Mouse (Mus musculus) forebrain, embryonic 13.5 days (tissue): ENCODE measurements around the gene Hpse2. TPM values are rescaled to one million over a fixed set of nuclear protein-coding genes. Genes with fewer than 3 reads are reported as not detected.
A peak's percentile ranks its signal among the peaks of the same experiment; 100 is the strongest.

Source experiments
- ATAC-seq: fragments of 200-750 bp; cut with Nextera tagmentation; 2 replicates; pipeline ENCODE4 v1.8.0; 2017
- H3K27ac ChIP-seq: fragments of 300-500 bp; sonication (generic); 2 replicates; pipeline ENCODE4 v1.5.1; 2015; ENCODE audit warnings: inconsistent platforms, mild to moderate bottlenecking, moderate library complexity
- H3K27me3 ChIP-seq: fragments of 300-500 bp; sonication (generic); 2 replicates; pipeline ENCODE4 v1.6.1; 2015; ENCODE audit warnings: mild to moderate bottlenecking, inconsistent platforms
- H3K36me3 ChIP-seq: fragments of 300-500 bp; sonication (generic); 2 replicates; pipeline ENCODE4 v1.6.1; 2015; ENCODE audit warnings: mild to moderate bottlenecking, inconsistent platforms; ENCODE audit not compliant: poor library complexity, severe bottlenecking
- H3K4me1 ChIP-seq: fragments of 300-500 bp; sonication (generic); 2 replicates; pipeline ENCODE4 v1.6.1; 2015; ENCODE audit warnings: inconsistent platforms
- H3K4me2 ChIP-seq: fragments of 300-500 bp; sonication (generic); 2 replicates; pipeline ENCODE4 v1.6.1; 2015; ENCODE audit warnings: inconsistent platforms, mild to moderate bottlenecking, moderate library complexity
- H3K4me3 ChIP-seq: fragments of 300-500 bp; sonication (generic); 2 replicates; pipeline ENCODE4 v1.5.1; 2015; ENCODE audit warnings: mild to moderate bottlenecking, inconsistent platforms
- H3K9ac ChIP-seq: fragments of 300-500 bp; sonication (generic); 2 replicates; pipeline ENCODE4 v1.6.1; 2015; ENCODE audit warnings: mild to moderate bottlenecking, inconsistent platforms
- H3K9me3 ChIP-seq: fragments of 300-500 bp; sonication (generic); replicated peaks from 2 replicates; pipeline ENCODE4 v1.6.1; 2016; ENCODE audit warnings: inconsistent platforms
- WGBS: fragments of 180-500 bp; shearing (Covaris S2); methylation state at CpG from one replicate; pipeline ENCODE4 v1.1.7; 2015; 5-methylcytosine and 5-hydroxymethylcytosine counted together
- polyA plus RNA-seq: library from polyadenylated mRNA; unstranded; fragments of >200 nt; fragmentation: Nextera tagmentation; extraction: Ambion mirVana; gene quantifications from 2 replicates; pipeline ENCODE4 v1.2.1, GENCODE M21; 2015

The Hpse2 gene
- polyA plus RNA-seq, 1 experiment from 2014 or later: not detected

GRCm38 (mm10) chr19:42753141-42753917 lies 634.8 kb downstream of the Hpse2 start:
- no peak overlapping the region; the same call in 1 of the 2 replicates for H3K27ac ChIP-seq

GRCm38 (mm10) chr19:42752363-42752931 lies 635.7 kb downstream of the Hpse2 start, which contains the start of gene Pyroxd2:
TSS of gene Pyroxd2 (minus strand) at chr19:42752775.
- peak within 1 kb of the TSS; percentile 59; the same call in 1 of the 2 replicates for H3K27ac ChIP-seq
- WGBS: 3% methylated on average over 22 of the region's 22 CpGs
- peak within 1 kb of the TSS; percentile 64 for H3K4me2 ChIP-seq
- H3K27me3 ChIP-seq: no peaks in the 10 kb centered on the region
- peak within 1 kb of the TSS; percentile 36 for H3K4me3 ChIP-seq
- ATAC-seq: peak; percentile 90
- 0 out of 2 replicates have a peak, but pooled peaks cover 1% of the 10 kb centered on the region for H3K36me3 ChIP-seq
- H3K9ac ChIP-seq: peak within 1 kb of the TSS; percentile 64
- no peaks in the 10 kb centered on the region for H3K9me3 ChIP-seq
- peaks cover 30% of the 10 kb centered on the region for H3K4me1 ChIP-seq

More at GRCm38 (mm10) chr19:42753141-42753917, 634.8 kb downstream of the Hpse2 start:
- Histone ChIP-seq H3K9ac (no peak overlapping the region), H3K4me1 (peaks cover 30% of the 10 kb centered on the region), H3K4me2 (peak overlapping the region; percentile 64), H3K27me3 (no peaks in the 10 kb centered on the region), H3K4me3 (no peak overlapping the region), H3K36me3 (0 out of 2 replicates have a peak, but pooled peaks cover 3% of the 10 kb centered on the region), H3K9me3 (no peaks in the 10 kb centered on the region)
- 29% methylated on average over 11 of the region's 11 CpGs for WGBS
- peak; percentile 16 for ATAC-seq

DNA sequence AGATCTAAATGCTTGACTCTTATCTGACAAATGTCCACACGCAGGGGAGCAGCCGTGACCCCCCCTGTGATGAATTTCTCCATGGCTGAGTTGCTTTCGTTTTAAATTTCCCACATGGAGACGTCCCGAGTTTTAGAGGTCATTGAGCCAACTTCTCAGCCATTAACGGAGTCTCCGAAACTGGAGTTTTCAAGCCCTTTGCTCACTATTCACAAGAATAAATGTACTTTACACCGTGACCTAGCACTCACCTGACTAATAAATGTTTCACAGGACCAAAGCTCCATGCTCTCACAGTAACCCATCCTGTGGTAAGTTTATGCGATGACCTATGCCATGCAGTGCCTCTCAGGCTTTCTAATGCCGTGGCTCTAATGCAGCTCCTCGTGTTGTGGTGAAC lies 638.0 kb downstream of the Hpse2 start:
- peaks cover 25% of the 10 kb centered on the region for H3K4me1 ChIP-seq
- ATAC-seq: no peak
- H3K9ac ChIP-seq: no peak overlapping the region
- no peak overlapping the region for H3K4me2 ChIP-seq
- no peaks in the 10 kb centered on the region for H3K36me3 ChIP-seq
- no peaks in the 10 kb centered on the region for H3K27me3 ChIP-seq
- H3K27ac ChIP-seq: no peak overlapping the region
- 87% methylated on average over 11 of the region's 11 CpGs for WGBS
- no peaks in the 10 kb centered on the region for H3K9me3 ChIP-seq
- H3K4me3 ChIP-seq: no peak overlapping the region

DNA sequence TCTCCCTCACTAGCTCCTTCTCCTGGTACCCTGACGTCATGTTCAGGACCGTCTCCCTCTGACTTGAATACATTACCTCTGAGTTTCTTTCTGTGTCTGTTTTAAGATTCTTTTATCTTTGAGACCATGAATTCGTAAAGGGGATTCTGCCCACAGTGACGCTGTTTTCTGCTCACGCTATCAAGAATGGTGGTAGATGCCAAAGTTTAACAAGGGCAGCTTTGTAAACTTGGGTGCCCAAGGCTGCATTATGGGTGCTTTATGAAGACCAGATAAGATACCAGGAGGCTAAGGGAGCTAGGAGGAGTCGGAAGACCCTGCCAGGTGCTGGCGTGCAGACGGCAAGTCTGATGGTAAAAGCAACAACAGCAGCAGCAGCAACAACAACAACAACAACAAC lies 641.5 kb downstream of the Hpse2 start:
- WGBS: 89% methylated on average over 8 of the region's 8 CpGs
- Histone ChIP-seq H3K9ac (no peak overlapping the region), H3K27ac (no peak overlapping the region), H3K36me3 (no peaks in the 10 kb centered on the region), H3K4me1 (peaks cover 20% of the 10 kb centered on the region), H3K4me2 (no peak overlapping the region), H3K27me3 (no peaks in the 10 kb centered on the region), H3K4me3 (no peak overlapping the region), H3K9me3 (no peaks in the 10 kb centered on the region)
- no peak for ATAC-seq

GRCm38 (mm10) chr19:42745869-42746224 lies 642.3 kb downstream of the Hpse2 start:
- no peaks in the 10 kb centered on the region for H3K9me3 ChIP-seq
- 83% methylated on average over 4 of the region's 4 CpGs for WGBS

DNA sequence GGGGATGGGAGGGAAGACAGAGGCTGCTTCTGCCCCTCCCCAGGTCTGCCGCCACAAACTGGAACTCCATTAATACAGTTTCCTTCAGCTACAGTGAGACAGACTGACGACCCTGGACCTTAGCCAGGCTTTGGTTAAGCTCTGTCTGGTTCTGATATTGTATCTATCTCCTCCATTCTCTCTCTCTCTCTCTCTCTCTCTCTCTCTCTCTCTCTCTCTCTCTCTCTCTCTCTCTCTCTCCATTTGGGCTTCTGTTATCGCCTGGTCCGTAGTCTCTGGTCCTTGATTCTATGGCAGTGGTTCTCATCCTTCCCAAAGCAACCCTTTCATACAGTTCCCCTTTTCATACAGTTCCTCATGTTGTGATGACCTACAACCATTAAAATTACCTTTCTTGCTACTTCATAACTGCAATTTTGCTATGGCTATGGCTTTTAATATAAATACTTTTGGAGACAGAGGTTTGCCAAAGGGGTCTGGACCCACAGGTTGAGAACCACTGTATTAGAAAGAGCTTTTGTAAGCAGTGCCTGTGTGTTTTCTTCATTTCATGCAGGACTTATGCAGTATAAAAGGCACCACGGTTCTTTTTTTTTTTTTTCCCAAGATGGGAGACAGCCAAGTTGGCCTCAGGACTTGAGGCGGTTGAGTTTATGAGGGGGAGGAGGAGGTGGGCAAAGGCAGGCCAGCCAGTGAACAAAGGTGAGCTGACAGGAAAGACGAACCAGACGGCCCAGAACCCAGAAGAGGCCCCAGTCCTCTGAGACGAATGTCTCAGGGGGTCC lies 642.9 kb downstream of the Hpse2 start:
- Histone ChIP-seq H3K4me3 (no peak overlapping the region), H3K27ac (no peak overlapping the region), H3K9ac (no peak overlapping the region), H3K4me2 (no peak overlapping the region), H3K9me3 (no peaks in the 10 kb centered on the region), H3K4me1 (peaks cover 17% of the 10 kb centered on the region), H3K27me3 (no peaks in the 10 kb centered on the region), H3K36me3 (no peaks in the 10 kb centered on the region)
- no peak for ATAC-seq
- 54% methylated on average over 9 of the region's 9 CpGs for WGBS

More at GRCm38 (mm10) chr19:42745869-42746224, 642.3 kb downstream of the Hpse2 start:
- Histone ChIP-seq H3K27ac (no peak overlapping the region), H3K9ac (no peak overlapping the region), H3K4me3 (no peak overlapping the region), H3K36me3 (no peaks in the 10 kb centered on the region), H3K27me3 (no peaks in the 10 kb centered on the region), H3K4me1 (peaks cover 17% of the 10 kb centered on the region), H3K4me2 (no peak overlapping the region)
- no peak for ATAC-seq

DNA sequence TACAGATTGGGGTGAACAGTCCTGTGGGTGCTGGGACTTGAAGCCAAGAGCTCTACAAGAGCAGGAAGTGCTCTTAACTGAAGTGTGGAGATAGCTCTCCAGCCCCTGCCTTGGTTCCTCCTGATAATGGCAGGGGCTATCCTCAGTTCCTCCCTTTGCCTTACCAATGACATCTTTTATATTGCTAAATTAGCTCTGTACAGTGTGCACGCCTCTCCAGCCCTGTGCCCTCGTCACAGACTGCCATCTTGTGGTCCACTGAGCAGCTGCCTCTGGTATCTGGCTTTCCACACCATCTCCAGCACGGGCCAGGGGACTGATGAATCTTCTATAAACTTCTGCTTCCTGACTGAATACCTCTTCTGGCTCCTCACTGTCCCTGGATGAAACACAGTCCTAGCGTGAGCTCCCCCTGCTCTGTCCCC lies 644.0 kb downstream of the Hpse2 start:
- no peaks in the 10 kb centered on the region for H3K36me3 ChIP-seq
- WGBS: 35% methylated on average over 4 of the region's 4 CpGs
- H3K4me2 ChIP-seq: no peak overlapping the region
- ATAC-seq: peak; percentile 88
- no peak overlapping the region for H3K9ac ChIP-seq
- H3K4me3 ChIP-seq: no peak overlapping the region
- no peaks in the 10 kb centered on the region for H3K27me3 ChIP-seq
- no peak overlapping the region for H3K27ac ChIP-seq
- H3K4me1 ChIP-seq: peaks cover 17% of the 10 kb centered on the region
- no peaks in the 10 kb centered on the region for H3K9me3 ChIP-seq

- peak; percentile 34; the same call in 1 of the 2 replicates for ATAC-seq
- Histone ChIP-seq H3K27me3 (no peaks in the 10 kb centered on the region), H3K36me3 (no peaks in the 10 kb centered on the region), H3K27ac (no peak overlapping the region), H3K4me2 (no peak overlapping the region), H3K9me3 (no peaks in the 10 kb centered on the region), H3K4me1 (peaks cover 17% of the 10 kb centered on the region), H3K9ac (no peak overlapping the region), H3K4me3 (no peak overlapping the region)
- 41% methylated on average over 16 of the region's 16 CpGs for WGBS
Measured at GRCm38 (mm10) chr19:42743261-42743660, 644.9 kb downstream of the Hpse2 start.

GRCm38 (mm10) chr19:42741884-42742283 lies 646.3 kb downstream of the Hpse2 start:
- 83% methylated on average over 14 of the region's 14 CpGs for WGBS
- H3K27ac ChIP-seq: no peak overlapping the region
- ATAC-seq: no peak

DNA sequence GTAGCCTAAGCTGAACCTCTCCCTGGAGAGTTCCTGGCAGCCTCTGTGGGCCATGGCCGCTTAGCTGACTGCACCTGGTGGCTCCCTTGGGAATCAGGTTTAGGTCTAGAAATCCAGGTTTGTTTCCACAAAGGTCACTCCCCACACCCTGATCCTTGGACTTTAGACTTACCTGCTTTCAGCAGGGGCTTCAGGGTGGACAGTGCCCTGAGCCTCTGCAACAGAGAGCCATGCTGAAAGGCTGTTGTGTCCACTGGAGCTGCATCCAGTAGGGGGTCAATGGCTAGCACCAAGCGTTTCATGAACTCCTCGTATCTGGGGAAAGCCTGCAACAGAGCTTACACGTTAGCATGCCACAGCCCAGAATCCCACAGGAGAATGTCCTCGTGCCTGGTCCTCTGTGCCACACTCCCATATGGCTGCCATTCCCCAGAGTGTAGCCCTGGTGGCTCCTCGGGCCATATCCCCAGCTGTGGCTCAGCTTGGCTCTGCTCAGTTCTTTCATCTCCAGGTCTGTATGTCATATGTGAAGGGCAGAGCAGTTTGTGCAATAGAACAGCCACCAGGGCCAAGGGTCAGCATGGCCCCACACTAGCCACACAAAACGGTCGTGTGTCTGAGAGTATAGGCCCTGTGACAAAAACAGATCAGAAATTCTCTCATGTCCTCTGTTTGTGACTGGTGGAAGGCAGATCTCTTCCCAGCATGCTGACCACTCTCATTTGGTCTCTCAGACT lies 647.8 kb downstream of the Hpse2 start:
- no peak for ATAC-seq
- 81% methylated on average over 8 of the region's 8 CpGs for WGBS
- H3K36me3 ChIP-seq: no peaks in the 10 kb centered on the region
- no peak overlapping the region for H3K9ac ChIP-seq
- no peaks in the 10 kb centered on the region for H3K27me3 ChIP-seq
- H3K4me1 ChIP-seq: peaks cover 21% of the 10 kb centered on the region
- H3K9me3 ChIP-seq: no peaks in the 10 kb centered on the region
- H3K4me2 ChIP-seq: no peak overlapping the region
- no peak overlapping the region for H3K27ac ChIP-seq
- H3K4me3 ChIP-seq: no peak overlapping the region

More at GRCm38 (mm10) chr19:42741884-42742283, 646.3 kb downstream of the Hpse2 start:
- no peaks in the 10 kb centered on the region for H3K27me3 ChIP-seq
- no peaks in the 10 kb centered on the region for H3K9me3 ChIP-seq
- no peak overlapping the region for H3K4me2 ChIP-seq
- peaks cover 21% of the 10 kb centered on the region for H3K4me1 ChIP-seq
- H3K4me3 ChIP-seq: no peak overlapping the region
- no peaks in the 10 kb centered on the region for H3K36me3 ChIP-seq
- H3K9ac ChIP-seq: no peak overlapping the region

DNA sequence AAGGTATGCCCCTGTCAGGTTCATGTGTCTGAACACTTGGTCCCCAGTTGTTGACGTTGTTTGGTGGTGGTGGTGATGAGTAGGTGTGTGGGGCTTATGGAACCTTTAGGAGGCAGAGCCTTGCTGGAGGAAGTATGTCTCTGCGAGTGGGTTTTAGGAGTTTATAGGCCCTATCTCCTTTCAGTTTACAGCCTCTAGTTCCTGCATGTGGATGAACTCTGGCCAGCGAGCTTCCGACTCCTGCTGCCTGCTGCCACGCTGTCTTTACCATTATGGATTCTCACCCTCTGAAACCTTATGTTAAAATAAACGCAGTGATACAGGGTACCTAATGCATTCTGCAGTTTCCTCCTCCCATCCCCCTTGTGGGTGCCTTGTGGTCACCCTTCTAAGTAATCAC lies 648.4 kb downstream of the Hpse2 start:
- WGBS: 92% methylated on average over 6 of the region's 6 CpGs
- no peaks in the 10 kb centered on the region for H3K36me3 ChIP-seq
- peaks cover 18% of the 10 kb centered on the region for H3K4me1 ChIP-seq
- no peak for ATAC-seq
- no peak overlapping the region for H3K27ac ChIP-seq
- no peak overlapping the region for H3K4me3 ChIP-seq
- H3K4me2 ChIP-seq: no peak overlapping the region
- H3K9me3 ChIP-seq: no peaks in the 10 kb centered on the region
- H3K9ac ChIP-seq: no peak overlapping the region
- no peaks in the 10 kb centered on the region for H3K27me3 ChIP-seq
